Mouse (Mus musculus): ENCODE measurements around the gene Spata1.
"Not testable (repeated sequence)": the region's sequence is repeated elsewhere in the genome, so short reads cannot be mapped to it uniquely, and the experiment has no call there.

The Spata1 gene

DNA sequence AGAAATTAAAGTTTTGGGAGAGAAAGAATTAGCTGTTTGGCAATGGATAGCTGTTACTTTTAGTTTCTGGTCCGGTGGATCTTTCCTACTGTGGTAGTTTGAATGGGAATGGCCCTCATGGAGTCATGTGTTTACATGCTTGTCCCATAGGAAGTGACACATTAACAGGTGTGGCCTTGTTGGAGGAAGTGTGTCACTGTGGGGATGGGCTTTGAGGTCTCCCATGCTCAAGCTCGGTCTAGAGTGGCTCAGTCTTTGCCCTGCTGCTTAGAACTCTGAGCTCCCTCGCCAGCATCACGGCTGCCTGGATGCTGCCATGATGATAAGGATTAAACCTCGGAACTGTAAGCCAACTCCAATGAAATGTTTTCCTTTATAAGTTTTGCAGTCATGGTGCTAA lies 48.2 kb downstream of the Spata1 start:
- DNase-seq (ENCODE audit: low read depth, low spot score): no peak

GRCm38 (mm10) chr3:146450371-146450841 lies 49.1 kb downstream of the Spata1 start:
- peak; percentile 54 for DNase-seq (ENCODE audit: low read depth, low spot score)

- DNase-seq (ENCODE audit: low read depth, low spot score): no peak
These were observed 49.8 kb downstream of the Spata1 start, which contains the start of gene Ctbs for GRCm38 (mm10) chr3:146449745-146450250. Gene Ctbs (plus strand): TSS chr3:146449795.

- DNase-seq (ENCODE audit: low read depth, low spot score): no peak
These were observed 50.6 kb downstream of the Spata1 start for GRCm38 (mm10) chr3:146448969-146449368.

- no peak for DNase-seq (ENCODE audit: low read depth, low spot score)
These were observed 51.2 kb downstream of the Spata1 start for GRCm38 (mm10) chr3:146448372-146448771.

DNA sequence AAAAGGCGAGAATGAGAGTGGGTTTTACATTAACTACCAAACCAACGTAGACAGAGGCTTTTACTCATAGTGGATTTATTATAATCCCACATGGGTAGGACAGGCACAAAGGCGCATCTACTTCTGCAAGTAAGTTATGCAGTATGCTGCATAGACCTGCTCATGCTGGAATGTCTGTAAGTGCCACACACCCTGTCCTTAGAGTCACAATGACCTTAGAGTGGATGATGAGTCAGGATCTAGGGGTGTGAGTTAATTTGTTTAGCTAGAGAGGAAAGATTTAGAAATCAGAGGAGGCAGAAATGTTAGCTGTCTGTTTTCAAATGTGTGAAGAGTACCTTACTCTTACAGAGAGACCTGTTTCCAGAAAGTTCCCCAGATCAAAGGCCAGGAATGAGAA lies 52.0 kb downstream of the Spata1 start:
- DNase-seq (ENCODE audit: low read depth, low spot score): no peak

GRCm38 (mm10) chr3:146447156-146447555 lies 52.4 kb downstream of the Spata1 start:
- DNase-seq (ENCODE audit: low read depth, low spot score): no peak

- no peak for DNase-seq (ENCODE audit: low read depth, low spot score)
These were observed 54.7 kb downstream of the Spata1 start for GRCm38 (mm10) chr3:146444880-146445279.

GRCm38 (mm10) chr3:146443380-146443779 lies 56.2 kb downstream of the Spata1 start:
- no peak for DNase-seq (ENCODE audit: low read depth, low spot score)

- DNase-seq (ENCODE audit: low read depth, low spot score): no peak
These were observed 56.6 kb downstream of the Spata1 start for GRCm38 (mm10) chr3:146442936-146443335.

GRCm38 (mm10) chr3:146442484-146442883 lies 57.1 kb downstream of the Spata1 start:
- DNase-seq (ENCODE audit: low read depth, low spot score): no peak

GRCm38 (mm10) chr3:146440422-146440821 lies 59.1 kb downstream of the Spata1 start:
- no peak for DNase-seq (ENCODE audit: low read depth, low spot score)

DNA sequence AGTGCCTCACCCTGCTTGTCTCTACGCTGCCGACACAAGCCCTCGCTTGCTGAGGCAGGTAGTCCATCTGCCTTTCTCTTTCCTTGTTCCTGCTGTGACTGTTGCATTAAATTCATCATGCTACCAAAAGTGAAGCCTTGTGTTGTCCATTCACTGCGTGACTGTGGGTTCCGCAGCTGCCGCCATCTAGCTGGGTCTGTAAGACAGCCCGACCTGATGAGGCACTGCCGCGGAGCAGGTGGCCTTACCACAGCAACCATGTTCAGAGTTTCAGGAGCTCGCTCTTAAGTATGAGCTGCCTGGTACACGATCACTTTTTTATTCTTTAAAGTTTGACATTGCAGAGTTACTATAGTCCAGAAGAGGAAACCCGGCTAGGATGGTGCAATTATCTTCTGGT lies 59.5 kb downstream of the Spata1 start:
- DNase-seq (ENCODE audit: low read depth, low spot score): no peak

DNA sequence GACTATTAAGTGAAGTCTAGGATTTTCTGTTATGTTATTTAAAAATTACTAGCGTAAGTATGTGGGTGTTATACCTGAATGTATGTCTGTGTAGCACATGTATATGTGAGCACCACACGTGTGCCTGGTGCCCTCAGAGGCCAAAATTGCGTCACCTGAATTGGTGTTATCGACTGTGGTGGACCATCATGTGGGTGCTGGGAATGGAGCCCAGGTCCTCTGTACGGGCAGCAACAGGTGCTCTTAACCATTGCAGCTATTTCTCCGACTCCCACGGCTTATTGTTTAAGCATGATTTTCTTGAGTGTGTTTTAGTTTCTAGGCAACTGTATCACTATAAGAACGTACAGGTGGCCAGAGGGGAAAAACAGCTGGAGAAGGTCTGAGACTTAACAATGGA lies 63.4 kb downstream of the Spata1 start:
- DNase-seq (ENCODE audit: low read depth, low spot score): no peak

- no peak for DNase-seq (ENCODE audit: low read depth, low spot score)
These were observed 64.0 kb downstream of the Spata1 start for GRCm38 (mm10) chr3:146435533-146435932.

- DNase-seq (ENCODE audit: low read depth, low spot score): no peak
These were observed 64.9 kb downstream of the Spata1 start for GRCm38 (mm10) chr3:146434686-146435085.

- no peak for DNase-seq (ENCODE audit: low read depth, low spot score)
These were observed 65.7 kb downstream of the Spata1 start for GRCm38 (mm10) chr3:146433681-146434350.

DNA sequence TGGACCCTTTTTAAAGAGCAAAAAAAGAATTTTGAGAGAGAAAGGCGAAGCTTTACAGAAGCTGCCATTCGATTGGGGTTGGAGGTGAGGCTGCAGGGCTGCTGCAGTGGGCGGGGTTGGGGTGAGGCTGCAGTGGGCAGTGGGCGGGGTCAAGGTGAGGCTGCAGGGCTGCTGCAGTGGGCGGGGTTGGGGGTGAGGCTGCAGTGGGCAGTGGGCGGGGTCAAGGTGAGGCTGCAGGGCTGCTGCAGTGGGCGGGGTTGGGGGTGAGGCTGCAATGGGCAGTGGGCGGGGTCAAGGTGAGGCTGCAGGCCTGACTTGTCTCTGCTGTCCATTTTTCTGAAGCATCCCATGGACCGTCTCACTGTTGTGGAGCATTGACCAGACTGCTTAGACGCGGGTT lies 66.5 kb downstream of the Spata1 start:
- DNase-seq (ENCODE audit: low read depth, low spot score): not testable (repeated sequence)

DNA sequence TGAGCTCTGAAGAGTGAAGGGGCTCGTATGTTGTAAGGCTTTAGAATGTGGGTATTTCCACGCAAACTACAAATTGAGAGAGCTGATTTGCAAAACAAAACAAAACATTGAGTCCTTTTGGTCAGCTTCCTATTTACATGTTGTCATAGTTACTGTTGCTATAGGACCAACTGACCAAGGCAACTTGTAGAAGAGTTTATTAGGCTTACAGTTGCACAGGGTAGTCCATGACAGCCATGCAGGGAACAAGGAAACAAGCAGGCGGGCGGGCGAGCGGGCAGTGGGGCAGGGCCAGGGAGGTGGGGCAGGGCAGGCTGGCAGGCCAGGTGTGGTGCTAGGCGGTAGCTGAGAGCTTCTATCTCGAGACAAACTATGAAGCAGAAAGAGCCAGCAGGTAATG lies 73.1 kb downstream of the Spata1 start:
- no peak for DNase-seq (ENCODE audit: low read depth, low spot score)

DNA sequence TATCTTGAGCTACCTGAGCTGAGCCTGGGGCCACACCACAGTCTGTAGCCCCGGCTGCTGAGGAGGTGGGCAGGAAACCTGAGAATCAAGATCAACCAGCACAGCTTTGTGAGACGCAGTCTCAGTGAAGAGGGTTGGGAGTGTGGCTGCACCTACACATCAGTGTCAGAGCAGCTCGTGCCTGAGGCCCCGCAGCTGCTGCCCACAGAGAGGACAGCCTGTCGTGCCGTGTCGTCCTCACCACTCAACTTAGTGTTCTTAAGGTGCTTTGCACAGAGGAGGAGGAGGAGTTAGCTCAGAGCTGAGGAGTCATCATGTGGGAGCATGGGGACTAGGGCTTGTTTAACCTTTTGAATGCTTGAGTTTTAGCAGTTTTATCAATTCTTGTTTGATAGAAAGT lies 73.7 kb downstream of the Spata1 start:
- DNase-seq (ENCODE audit: low read depth, low spot score): no peak

DNA sequence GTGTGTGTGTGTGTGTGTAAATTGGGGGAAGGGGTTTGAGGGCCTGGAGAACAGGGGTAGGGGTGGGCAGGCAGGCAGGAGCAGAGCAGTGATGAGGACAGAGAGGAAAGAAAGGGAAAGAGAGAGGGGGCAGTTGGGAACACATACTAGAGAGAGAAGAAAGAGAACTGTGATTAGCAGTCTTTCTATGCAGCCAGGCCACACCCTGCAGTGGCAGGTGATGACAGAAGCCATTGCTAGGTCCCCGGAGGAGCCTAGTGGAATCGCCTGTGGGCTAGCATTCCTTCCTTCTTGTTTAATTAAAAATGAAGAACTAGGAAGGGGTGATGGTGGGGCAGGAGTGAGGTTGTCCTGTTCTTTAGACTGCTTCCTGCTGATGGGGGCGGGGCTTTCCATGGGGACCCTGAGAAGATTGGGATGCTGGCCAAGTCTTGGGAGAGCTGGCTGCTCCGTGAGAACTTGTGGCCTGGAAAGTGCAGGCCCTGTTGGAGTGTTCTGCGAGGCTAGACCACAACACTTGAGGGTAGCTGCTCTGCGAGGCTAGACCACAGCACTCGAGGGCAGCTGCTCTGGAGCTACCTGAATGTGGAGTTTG lies 75.2 kb downstream of the Spata1 start:
- no peak for DNase-seq (ENCODE audit: low read depth, low spot score)

DNA sequence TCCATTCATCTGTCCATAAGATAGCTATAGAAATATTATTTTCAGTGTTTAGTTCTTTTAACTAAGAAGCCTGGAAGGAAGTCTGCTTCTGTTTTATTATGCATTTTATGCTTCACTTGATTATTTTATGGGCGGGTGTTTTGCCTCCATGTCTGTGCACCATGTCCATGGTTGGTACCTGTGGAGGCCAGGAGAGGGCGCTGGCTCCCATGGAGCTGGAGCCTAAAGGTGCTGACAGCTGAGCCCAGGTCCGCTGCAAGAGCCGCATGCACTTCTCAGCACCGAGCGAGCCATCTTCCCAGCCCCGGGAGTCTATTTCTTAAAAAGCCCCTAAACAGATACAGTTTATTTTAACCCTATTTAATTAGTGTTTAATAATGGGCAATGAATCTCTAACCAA lies 75.8 kb downstream of the Spata1 start:
- DNase-seq (ENCODE audit: low read depth, low spot score): no peak

GRCm38 (mm10) chr3:146421787-146422186 lies 77.8 kb downstream of the Spata1 start:
- no peak for DNase-seq (ENCODE audit: low read depth, low spot score)

All from retina, adult 2 months (tissue).